Mouse (Mus musculus) left cerebral cortex, postnatal 36 days (tissue): ENCODE results near the gene Trim61. TPM values are rescaled to one million over a fixed set of nuclear protein-coding genes. Genes with fewer than 3 reads are reported as not detected.

Experiments
- DNase-seq, 2 experiments: peaks; one replicate each; pipeline ENCODE4 v3.0.0; 2021 to 2022; ENCODE audit warnings: low spot score in 2 of 2, mixed read lengths in 1 of 2
- intact Hi-C: fragments of 180-260 bp; cut with DNase I; formaldehyde crosslinking; loops from one replicate; pipeline ENCODE4 v1.15.1; 2025
- total RNA-seq, 2 experiments: library from RNA; stranded (reverse); gene quantifications; 2 replicates each; pipeline ENCODE4 v1.2.3; 2021

Trim61 gene
- not detected for total RNA-seq

DNA sequence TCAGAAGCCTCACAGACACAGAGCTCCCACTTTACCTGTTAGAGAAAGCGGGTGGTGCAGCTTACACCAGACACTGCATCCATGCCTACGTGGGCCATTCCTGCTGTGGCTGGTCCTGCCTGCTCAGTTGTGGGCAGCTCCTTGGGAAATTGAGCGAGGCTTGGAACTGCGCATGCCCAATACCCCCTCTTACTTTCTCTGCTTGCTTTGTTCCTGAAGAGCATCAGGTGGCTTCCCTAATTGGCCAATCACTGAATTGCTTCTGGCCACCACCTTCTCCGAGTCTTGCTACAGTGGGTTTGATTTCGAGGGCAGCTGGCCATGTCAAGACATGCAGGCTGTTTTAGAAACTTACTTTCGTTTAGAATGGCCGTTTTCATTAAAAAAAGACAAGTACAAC lies at the start of gene Trim61, which contains the start of gene Trim60:
TSS of gene Trim61 (minus strand) at position 101 of the 400 bp plus-strand sequence.
TSS of gene Trim60 (minus strand) at position 162 of the 400 bp plus-strand sequence.
- DNase-seq: no peak
- intact Hi-C loops: no loop called here

DNA sequence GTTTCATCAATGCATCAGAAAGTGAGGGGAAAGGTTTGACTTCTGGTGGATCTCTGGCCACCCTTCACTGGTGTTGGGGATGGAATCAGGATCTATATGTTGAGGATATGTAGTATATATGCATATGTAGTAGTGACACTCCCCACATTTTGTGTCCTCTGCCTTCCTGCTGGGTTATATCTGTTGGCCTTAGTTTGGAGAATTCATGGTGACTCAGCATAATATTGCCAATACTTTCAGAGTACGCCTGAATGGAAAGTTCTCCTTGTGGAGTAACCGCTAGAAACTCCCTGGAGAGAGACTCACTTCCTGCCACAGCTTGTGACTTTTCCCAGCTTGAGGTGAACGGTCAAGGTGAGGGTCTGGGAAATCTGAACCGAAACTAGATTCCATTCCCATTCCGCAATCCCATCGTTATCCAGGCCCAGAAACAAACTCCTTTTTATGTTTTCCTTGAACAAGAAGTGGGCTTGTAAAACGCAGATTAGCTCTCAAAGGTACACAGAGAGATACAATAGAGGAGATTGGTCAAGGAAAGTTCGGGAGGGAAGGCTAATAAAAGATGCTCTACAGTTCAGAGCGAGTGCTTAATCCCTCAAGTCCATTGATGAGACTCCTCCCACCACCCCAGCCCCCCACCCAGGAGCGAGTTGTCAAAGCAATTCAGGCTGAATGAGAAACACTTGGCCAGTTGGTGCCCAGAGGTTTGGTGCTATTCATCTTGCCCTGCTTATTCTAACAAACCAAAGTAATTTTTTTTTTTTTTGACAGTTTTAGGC lies 49.6 kb upstream of the Trim61 start:
- intact Hi-C loops: no loop called here
- no peak for DNase-seq

GRCm38 (mm10) chr8:65067031-65067430 lies 48.7 kb upstream of the Trim61 start:
- intact Hi-C loops: no loop called here
- no peak for DNase-seq

GRCm38 (mm10) chr8:65065622-65066021 lies 47.3 kb upstream of the Trim61 start:
- no peak for DNase-seq
- intact Hi-C loops: no loop called here

- intact Hi-C loops: no loop called here
- DNase-seq: no peak
Measured at GRCm38 (mm10) chr8:65064071-65064470, 45.7 kb upstream of the Trim61 start.

DNA sequence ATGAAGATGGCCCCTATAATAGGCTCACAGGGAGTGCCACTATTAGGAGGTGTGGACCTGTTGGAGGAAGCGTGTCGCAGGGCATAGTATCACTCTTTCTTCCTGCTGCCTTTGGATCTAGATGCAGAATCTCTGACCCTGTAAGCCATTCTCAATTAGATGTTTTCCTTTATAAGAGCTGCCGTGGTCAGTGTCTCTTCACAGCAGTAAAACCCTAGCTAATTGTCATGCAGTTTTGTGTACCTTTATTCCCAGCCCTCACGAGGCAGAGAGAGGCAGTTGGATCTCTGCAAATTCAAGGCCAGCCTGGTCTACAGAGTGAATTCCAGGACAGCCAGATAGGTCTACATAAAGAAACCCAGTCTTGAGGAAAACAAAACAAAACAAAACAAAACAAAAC lies 43.9 kb upstream of the Trim61 start:
- intact Hi-C loops: no loop called here
- no peak for DNase-seq

GRCm38 (mm10) chr8:65056722-65057121 lies 38.4 kb upstream of the Trim61 start:
- no peak for DNase-seq
- intact Hi-C loops: no loop called here

GRCm38 (mm10) chr8:65053968-65054367 lies 35.6 kb upstream of the Trim61 start:
- intact Hi-C loops: no loop called here
- no peak for DNase-seq

DNA sequence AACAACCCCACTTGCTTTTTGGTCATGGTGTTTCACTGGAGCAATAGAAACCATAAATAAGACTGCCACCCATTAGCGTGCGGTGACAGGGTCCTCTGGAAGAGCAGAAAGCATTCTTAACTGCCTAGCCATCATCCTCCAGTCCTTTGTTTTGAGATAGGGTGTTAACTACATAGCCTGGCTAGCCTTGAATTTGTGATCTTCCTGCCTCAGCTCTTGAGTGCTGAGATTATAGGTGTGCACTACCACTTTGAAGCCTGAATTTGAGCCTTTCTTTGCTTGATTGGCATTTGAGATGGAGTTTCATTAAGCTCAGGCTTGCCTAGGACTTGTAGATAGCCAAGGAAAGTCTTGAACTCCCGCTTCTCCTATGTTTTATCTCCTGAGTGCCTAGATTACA lies 35.2 kb upstream of the Trim61 start:
- intact Hi-C loops: no loop called here
- DNase-seq: no peak

- no peak for DNase-seq
Measured at GRCm38 (mm10) chr8:65047801-65048200, 29.5 kb upstream of the Trim61 start.

DNA sequence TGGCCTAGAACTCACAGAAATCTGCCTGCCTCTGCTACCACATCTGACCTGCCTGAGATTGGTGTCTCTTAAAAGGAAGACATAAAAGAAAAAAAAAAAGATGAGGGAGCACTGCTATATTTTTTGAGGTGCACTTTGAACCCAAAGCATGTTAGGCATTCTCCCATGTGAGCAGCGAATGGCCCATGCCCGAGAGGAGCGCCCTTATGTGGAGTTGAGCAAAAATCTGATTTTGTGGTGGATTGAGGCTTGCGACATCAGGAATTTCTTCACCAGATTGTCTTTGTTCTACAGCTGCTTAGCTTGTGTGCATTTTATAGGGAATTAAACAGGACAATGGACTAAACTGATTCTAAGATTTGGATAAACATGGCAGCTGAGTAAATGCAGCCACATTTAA lies 28.9 kb upstream of the Trim61 start:
- intact Hi-C loops: no loop called here
- no peak for DNase-seq

More at GRCm38 (mm10) chr8:65047801-65048200, 29.5 kb upstream of the Trim61 start:
- intact Hi-C loops: no loop called here

DNA sequence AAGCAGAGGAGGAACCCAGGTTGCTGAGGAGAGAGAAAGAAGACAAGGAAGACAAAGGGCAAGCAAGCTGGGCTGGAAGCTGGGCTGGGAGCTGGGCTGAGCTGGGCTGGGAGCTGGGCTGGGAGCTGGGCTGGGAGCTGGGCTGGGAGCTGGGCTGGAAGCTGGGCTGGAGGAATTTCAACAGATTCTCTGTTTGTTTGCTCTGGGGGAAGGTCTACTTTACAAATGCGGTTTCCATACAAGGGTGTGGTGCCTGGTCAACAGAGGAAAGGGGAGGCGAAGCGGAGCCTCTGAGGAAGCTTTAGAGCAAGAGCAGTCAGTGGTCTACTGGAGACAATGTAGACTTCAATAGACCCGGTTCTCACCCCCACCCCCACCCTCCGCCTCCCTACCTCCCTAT lies 28.2 kb upstream of the Trim61 start:
- intact Hi-C loops: no loop called here
- DNase-seq: no peak

- intact Hi-C loops: no loop called here
- DNase-seq: peak in 1 of 2 experiments; percentile 5
Measured at GRCm38 (mm10) chr8:65037117-65037533, 18.8 kb upstream of the Trim61 start, which contains the start of gene Apela. TSS of gene Apela (minus strand) at chr8:65037336.

DNA sequence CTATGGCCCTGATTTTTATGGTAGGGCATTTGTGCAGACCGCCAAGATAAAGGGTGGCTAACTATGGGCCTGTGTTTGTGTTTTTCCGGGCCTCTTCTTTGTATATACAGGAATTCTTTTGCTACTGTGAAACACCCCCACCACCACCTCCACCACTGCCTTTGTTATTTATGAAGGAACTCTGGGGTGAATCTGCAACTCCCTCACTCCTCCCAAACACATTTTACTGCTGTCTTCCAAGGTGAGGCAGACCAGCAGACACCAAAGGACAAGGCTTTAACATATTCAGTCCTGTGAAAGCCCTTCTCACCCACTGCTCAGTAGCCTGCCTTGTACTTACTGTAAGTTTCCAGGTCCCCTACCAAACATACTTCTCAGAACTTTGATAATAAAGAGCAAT lies 15.8 kb upstream of the Trim61 start:
- DNase-seq: no peak
- intact Hi-C loops: no loop called here

- intact Hi-C loops: no loop called here
- DNase-seq: no peak
Measured at GRCm38 (mm10) chr8:65033056-65033455, 14.7 kb upstream of the Trim61 start.

- DNase-seq: no peak
- intact Hi-C loops: no loop called here
Measured at GRCm38 (mm10) chr8:65032107-65032506, 13.8 kb upstream of the Trim61 start.

- no peak for DNase-seq
- intact Hi-C loops: no loop called here
Measured at GRCm38 (mm10) chr8:65030735-65031485, 12.6 kb upstream of the Trim61 start.

GRCm38 (mm10) chr8:65029776-65030175 lies 11.5 kb upstream of the Trim61 start:
- no peak for DNase-seq
- intact Hi-C loops: loop anchor here (10.0 kb wide), 1 partner anchor 1465 kb away; no protein-coding TSS in a partner anchor

- intact Hi-C loops: loop anchor here (10.0 kb wide), 1 partner anchor 1466 kb away; no protein-coding TSS in a partner anchor
- no peak for DNase-seq
Measured at GRCm38 (mm10) chr8:65028959-65029686, 10.8 kb upstream of the Trim61 start.

- DNase-seq: peak; percentile 44 to 56
- intact Hi-C loops: loop anchor here (1.0 to 10.0 kb wide), 2 partner anchors 88 to 1472 kb away; no protein-coding TSS in a partner anchor
Measured at GRCm38 (mm10) chr8:65022485-65022884, 4.2 kb upstream of the Trim61 start.
